Mouse (Mus musculus): ENCODE data around the gene St5. TPM values are rescaled to one million over a fixed set of nuclear protein-coding genes. Genes with fewer than 3 reads are reported as not detected.

The St5 gene
- polyA plus RNA-seq, 1 experiment from 2014 or later: 40.3 TPM

DNA sequence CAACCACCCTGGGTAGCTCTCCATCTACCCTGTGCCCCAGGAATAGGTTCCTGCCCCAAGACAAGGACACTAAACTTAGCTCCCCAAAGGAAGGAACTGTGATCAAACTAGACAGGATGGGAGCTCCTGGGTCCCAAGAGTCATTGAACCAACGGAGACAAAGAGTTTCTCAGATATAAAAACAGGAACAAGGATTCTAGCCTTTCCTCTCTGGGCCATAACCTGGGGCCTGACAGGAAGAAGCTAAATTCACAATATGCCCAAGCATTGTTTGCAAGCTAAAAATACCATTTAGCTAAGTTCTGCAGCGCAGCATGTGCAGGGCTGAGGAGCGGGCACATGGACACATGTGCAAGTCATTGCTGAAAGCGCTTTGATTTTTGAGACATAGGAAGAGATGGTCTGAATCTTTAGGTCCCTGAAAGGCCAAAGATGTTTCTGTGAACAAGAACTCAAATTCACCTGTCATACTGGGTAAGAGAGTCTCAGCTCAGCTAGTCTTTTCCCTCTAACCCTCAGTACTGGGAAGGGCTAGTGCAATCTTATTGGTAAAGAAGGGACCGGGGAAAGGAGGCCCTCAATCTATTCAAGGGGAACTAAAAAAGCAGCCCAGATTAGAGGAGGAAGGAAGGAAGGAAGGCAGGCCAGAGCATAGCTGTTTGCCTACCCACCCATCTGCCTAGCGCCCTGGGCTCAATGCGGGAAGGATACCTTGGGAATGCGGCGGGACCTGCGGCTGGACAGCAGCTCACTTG is 161.6 kb downstream of the St5 start:
- Histone ChIP-seq H3K36me3 (peaks cover 32% of the 10 kb centered on the region; the same call in 1 of the 2 replicates), H3K4me3 (no peak overlapping the region), H3K9me3 (replicated peaks) (no peaks in the 10 kb centered on the region), H3K4me2 (replicated peaks) (no peak overlapping the region), H3K4me1 (0 out of 2 replicates have a peak, but pooled peaks cover 1% of the 10 kb centered on the region), H3K27ac (no peak overlapping the region), H3K27me3 (no peaks in the 10 kb centered on the region), H3K9ac (no peak overlapping the region)
- ATAC-seq (ENCODE audit: low FRiP score): no peak
- 95% methylated on average over 10 of the region's 10 CpGs for WGBS

DNA sequence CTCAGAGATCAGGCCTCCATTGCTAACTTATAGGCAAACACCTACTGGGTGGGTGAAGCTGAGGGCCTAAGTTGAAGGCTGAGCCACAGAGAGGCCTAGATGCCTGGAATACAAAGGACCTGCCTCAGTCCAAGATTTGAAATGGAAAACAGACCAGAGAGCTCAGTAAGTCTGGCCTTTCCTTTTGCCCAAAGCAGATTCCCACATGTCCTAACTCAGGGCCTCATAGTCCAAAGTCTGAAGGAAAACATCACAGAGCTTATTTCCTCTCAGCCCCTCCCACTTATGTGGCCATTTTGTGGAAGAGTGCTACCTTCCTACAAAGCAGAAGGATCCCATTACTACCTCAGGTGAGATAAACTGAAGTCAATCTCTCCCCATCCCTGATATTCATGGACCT is 162.5 kb downstream of the St5 start:
- ATAC-seq (ENCODE audit: low FRiP score): no peak
- H3K27me3 ChIP-seq: no peaks in the 10 kb centered on the region
- 0 out of 2 replicates have a peak, but pooled peaks cover 3% of the 10 kb centered on the region for H3K4me1 ChIP-seq
- H3K36me3 ChIP-seq: peaks cover 29% of the 10 kb centered on the region; the same call in 1 of the 2 replicates
- no peaks in the 10 kb centered on the region for H3K9me3 ChIP-seq (replicated peaks)
- no peak overlapping the region for H3K27ac ChIP-seq
- no peak overlapping the region for H3K4me2 ChIP-seq (replicated peaks)
- no peak overlapping the region for H3K4me3 ChIP-seq
- no peak overlapping the region for H3K9ac ChIP-seq

DNA sequence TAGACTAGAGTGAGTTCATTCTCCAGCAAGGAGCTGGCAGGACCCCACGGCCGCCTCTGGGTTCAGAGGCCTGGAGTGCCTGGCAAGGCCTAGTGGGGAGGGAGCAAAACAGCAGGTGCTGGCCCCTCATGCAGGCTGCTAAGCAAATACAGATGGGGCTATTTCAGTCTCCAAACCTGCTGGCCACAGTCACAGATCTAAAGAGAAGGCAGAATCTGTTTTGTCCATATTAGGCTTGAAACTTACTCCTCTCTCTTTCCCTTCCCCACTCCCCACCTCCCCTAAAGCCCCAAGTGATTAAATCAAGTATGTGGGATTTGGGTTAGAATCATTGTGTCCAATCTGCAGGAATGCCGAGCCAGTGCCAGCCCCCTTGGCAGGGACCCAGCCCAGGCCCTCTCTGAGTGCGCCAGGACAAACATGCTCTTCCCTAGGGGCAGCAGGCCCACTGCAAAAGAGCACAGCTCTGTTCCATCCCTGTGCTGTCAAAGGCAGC is 166.9 kb downstream of the St5 start:
- H3K4me2 ChIP-seq (replicated peaks): no peak overlapping the region
- H3K27ac ChIP-seq: peak overlapping the region; percentile 52; the same call in 1 of the 2 replicates
- H3K36me3 ChIP-seq: peaks cover 32% of the 10 kb centered on the region
- H3K9ac ChIP-seq: no peak overlapping the region
- H3K27me3 ChIP-seq: no peaks in the 10 kb centered on the region
- H3K4me1 ChIP-seq: 0 out of 2 replicates have a peak, but pooled peaks cover 3% of the 10 kb centered on the region
- WGBS: 41% methylated on average over 4 of the region's 4 CpGs
- no peaks in the 10 kb centered on the region for H3K9me3 ChIP-seq (replicated peaks)
- H3K4me3 ChIP-seq: no peak overlapping the region
- peak; percentile 32; the same call in 1 of the 2 replicates for ATAC-seq (ENCODE audit: low FRiP score)

DNA sequence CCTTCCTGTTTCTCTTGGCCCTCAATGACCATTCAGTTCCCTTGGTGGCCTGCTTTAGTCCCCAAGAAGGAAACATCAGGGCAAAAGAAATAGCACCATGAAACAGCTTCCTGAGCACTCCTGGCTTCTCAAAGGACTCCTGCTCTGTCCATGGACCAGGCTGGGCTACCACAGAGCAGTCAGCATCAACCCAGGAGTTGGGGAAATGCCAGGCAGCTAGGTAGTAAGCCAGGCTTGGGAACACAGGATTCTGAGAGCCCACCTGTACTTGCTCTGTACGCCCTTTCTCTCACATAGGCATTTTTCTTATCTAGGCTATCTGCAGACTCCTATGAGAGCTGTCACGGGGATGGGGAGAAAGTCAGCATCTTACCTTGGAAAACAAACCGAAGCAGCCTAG is 168.5 kb downstream of the St5 start:
- Histone ChIP-seq H3K4me1 (0 out of 2 replicates have a peak, but pooled peaks cover 3% of the 10 kb centered on the region), H3K9me3 (replicated peaks) (no peaks in the 10 kb centered on the region), H3K9ac (no peak overlapping the region), H3K4me2 (replicated peaks) (no peak overlapping the region), H3K27me3 (no peaks in the 10 kb centered on the region), H3K36me3 (peaks cover 44% of the 10 kb centered on the region), H3K4me3 (no peak overlapping the region), H3K27ac (no peak overlapping the region)
- 92% methylated on average over 3 of the region's 3 CpGs for WGBS
- no peak for ATAC-seq (ENCODE audit: low FRiP score)

DNA sequence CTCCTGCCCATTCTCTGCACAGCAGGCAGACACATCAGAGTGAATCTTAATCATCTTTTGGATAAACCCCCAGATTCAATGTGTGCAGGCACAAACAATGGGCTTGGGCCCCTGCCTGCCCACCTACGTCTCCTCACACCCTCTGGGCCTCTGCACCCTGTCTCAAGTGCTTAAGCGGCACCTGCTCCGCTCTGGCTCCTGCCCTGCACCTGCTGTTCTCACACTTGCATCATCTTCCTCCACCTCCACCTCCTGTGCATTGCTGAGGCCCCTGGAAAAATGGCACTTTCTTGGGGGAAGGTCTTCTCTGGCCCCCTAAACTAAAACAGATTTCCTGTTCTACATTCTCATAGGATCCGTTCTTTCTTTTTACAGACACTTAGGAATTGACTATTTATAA is 169.5 kb downstream of the St5 start:
- Histone ChIP-seq H3K4me3 (no peak overlapping the region), H3K9me3 (replicated peaks) (no peaks in the 10 kb centered on the region), H3K27ac (no peak overlapping the region), H3K4me2 (replicated peaks) (no peak overlapping the region), H3K36me3 (peaks cover 39% of the 10 kb centered on the region), H3K9ac (no peak overlapping the region), H3K4me1 (0 out of 2 replicates have a peak, but pooled peaks cover 3% of the 10 kb centered on the region), H3K27me3 (no peaks in the 10 kb centered on the region)
- ATAC-seq (ENCODE audit: low FRiP score): no peak
- 91% methylated on average over 4 of the region's 4 CpGs for WGBS

DNA sequence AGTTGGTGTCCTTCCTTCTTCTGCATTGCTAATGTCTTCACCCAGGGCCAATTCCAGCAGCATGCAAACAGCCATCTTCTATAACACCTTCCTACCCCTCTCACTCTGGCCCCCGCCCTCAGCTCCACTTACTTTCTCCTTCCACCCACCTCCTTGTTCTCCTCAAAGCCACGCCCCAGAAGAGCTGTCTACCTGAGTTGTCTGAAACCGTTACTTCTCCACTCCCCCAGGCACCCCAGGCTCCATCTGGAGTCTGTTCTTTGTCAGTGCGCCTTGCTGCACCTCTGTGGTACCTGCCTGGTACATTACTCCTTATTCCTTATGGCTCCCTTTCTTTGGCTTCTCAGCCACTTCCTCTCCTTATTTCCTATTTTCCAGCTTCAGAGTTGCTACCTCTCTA is 170.3 kb downstream of the St5 start:
- Histone ChIP-seq H3K4me1 (0 out of 2 replicates have a peak, but pooled peaks cover 3% of the 10 kb centered on the region), H3K27me3 (no peaks in the 10 kb centered on the region), H3K9ac (no peak overlapping the region), H3K4me3 (no peak overlapping the region), H3K9me3 (replicated peaks) (no peaks in the 10 kb centered on the region), H3K27ac (no peak overlapping the region), H3K4me2 (replicated peaks) (no peak overlapping the region), H3K36me3 (peaks cover 37% of the 10 kb centered on the region)
- 81% methylated on average over 4 of the region's 4 CpGs for WGBS
- ATAC-seq (ENCODE audit: low FRiP score): no peak

DNA sequence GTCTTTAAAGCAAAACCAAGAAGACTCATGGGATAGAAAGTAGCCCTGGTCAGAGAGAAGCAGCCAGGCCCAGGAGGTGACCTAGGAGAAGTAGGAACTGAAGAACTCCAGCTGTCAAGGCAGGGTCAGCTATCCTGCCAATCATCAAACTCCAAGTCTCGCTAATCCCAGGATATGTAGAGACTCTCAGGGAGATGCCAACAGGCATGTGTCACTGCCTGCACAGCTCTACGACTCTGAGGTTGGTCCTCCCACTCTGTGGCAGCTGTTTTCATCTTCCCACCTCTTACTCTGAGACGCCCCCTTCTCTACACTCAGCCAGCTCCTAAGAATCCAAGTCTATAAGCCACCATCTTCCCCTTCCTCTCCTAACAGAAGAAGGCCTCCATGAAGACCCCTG is 170.7 kb downstream of the St5 start:
- H3K27me3 ChIP-seq: no peaks in the 10 kb centered on the region
- 0 out of 2 replicates have a peak, but pooled peaks cover 3% of the 10 kb centered on the region for H3K4me1 ChIP-seq
- no peak overlapping the region for H3K9ac ChIP-seq
- H3K27ac ChIP-seq: no peak overlapping the region
- H3K36me3 ChIP-seq: peaks cover 34% of the 10 kb centered on the region
- H3K4me2 ChIP-seq (replicated peaks): no peak overlapping the region
- H3K9me3 ChIP-seq (replicated peaks): no peaks in the 10 kb centered on the region
- 83% methylated on average over 3 of the region's 3 CpGs for WGBS
- ATAC-seq (ENCODE audit: low FRiP score): no peak
- no peak overlapping the region for H3K4me3 ChIP-seq

DNA sequence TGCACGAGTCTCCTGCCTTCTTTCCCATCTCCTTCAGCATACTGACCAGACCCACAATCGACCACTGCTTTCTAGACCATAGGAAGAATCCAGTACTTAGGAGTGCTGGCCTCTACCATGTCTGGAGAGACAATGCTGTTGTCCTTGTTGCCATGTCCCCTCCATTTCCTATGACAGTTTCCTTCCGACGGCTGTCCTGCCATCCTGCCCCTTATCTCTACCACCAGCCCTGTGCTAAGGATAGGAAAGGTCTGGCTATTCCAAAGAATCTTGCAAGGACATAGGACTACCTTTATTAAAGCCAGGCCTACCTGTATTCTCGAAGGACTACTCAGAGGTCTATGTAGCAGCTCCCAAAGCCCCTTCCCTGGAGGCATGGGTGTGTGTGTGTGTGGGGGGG is 171.9 kb downstream of the St5 start:
- ATAC-seq (ENCODE audit: low FRiP score): no peak
- H3K27me3 ChIP-seq: no peaks in the 10 kb centered on the region
- 84% methylated on average over 5 of the region's 5 CpGs for WGBS
- H3K9ac ChIP-seq: no peak overlapping the region
- no peak overlapping the region for H3K27ac ChIP-seq
- no peak overlapping the region for H3K4me3 ChIP-seq
- no peaks in the 10 kb centered on the region for H3K4me1 ChIP-seq
- H3K36me3 ChIP-seq: peaks cover 41% of the 10 kb centered on the region
- no peak overlapping the region for H3K4me2 ChIP-seq (replicated peaks)
- no peaks in the 10 kb centered on the region for H3K9me3 ChIP-seq (replicated peaks)

DNA sequence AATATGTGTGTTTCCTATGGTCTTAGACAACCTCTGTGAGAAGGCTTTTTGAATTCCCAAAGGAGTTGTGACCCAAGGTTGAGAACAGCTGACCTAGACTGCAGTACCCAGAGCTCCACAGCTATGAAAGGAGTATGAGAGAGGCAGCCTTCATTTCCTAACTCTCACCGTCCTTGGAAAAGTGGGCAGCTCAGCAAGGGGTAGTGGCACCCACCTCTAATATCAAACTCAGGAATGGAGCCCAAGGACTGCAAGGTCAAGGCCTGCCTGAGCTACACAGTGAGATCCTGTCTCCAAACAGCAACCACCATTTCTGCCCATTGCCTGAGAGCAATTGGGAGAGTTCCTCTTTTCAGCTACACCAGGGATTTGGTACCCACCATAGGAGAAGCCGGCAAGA is 173.7 kb downstream of the St5 start:
- ATAC-seq (ENCODE audit: low FRiP score): no peak
- H3K4me2 ChIP-seq (replicated peaks): no peak overlapping the region
- H3K4me3 ChIP-seq: no peak overlapping the region
- no peaks in the 10 kb centered on the region for H3K27me3 ChIP-seq
- no peaks in the 10 kb centered on the region for H3K9me3 ChIP-seq (replicated peaks)
- 93% methylated on average over 2 of the region's 2 CpGs for WGBS
- H3K4me1 ChIP-seq: no peaks in the 10 kb centered on the region
- no peak overlapping the region for H3K27ac ChIP-seq
- no peak overlapping the region for H3K9ac ChIP-seq
- H3K36me3 ChIP-seq: peaks cover 50% of the 10 kb centered on the region

DNA sequence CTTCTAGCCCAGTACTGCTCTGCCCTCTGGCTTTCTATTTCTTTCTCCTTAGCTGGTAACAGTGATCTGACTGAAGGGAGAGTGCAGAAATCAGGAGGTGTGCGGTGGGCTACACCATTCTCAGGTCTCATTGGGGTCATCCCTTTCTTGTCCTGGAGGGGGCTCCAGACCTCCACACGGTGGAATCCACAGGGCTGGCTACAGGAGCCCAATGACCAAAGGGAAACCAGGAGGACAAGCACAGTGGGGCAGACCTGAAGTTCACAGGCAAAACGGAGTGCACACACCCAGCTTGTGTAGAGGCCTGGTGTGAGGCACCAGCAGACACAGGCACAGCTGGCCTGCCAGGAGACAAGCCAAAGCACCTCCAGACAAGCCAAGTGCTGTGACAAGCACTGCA is 175.0 kb downstream of the St5 start:
- Histone ChIP-seq H3K4me1 (no peaks in the 10 kb centered on the region), H3K9me3 (replicated peaks) (no peaks in the 10 kb centered on the region), H3K36me3 (peaks cover 59% of the 10 kb centered on the region), H3K4me3 (no peak overlapping the region), H3K4me2 (replicated peaks) (no peak overlapping the region), H3K27me3 (no peaks in the 10 kb centered on the region), H3K9ac (no peak overlapping the region), H3K27ac (no peak overlapping the region)
- 19% methylated on average over 3 of the region's 3 CpGs for WGBS
- peak; percentile 42; the same call in 1 of the 2 replicates for ATAC-seq (ENCODE audit: low FRiP score)

DNA sequence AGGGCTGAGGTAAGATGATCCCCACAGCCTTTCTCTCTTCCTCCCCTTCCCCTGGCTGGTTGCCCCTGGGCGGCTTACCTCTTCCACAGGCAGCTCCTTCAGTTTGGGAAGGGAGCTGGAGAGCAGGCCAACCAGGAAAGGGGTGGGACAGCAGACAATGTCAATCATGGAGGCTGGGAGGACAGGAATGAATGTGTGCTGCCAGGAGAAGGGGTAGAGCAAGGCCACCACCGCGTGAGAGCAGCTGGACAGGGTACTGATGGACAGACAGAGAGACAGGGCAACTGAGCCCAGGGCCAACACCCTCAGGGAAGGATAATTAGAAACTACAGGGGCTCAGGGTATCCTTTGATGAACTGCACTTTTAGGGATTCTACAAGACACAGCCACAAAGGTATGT is 175.9 kb downstream of the St5 start:
- no peak for ATAC-seq (ENCODE audit: low FRiP score)
- Histone ChIP-seq H3K9me3 (replicated peaks) (no peaks in the 10 kb centered on the region), H3K27ac (peak overlapping the region; percentile 23; the same call in 1 of the 2 replicates), H3K4me3 (no peak overlapping the region), H3K27me3 (no peaks in the 10 kb centered on the region), H3K4me1 (no peaks in the 10 kb centered on the region), H3K4me2 (replicated peaks) (no peak overlapping the region), H3K36me3 (peaks cover 66% of the 10 kb centered on the region), H3K9ac (no peak overlapping the region)
- WGBS: 64% methylated on average over 3 of the region's 3 CpGs

DNA sequence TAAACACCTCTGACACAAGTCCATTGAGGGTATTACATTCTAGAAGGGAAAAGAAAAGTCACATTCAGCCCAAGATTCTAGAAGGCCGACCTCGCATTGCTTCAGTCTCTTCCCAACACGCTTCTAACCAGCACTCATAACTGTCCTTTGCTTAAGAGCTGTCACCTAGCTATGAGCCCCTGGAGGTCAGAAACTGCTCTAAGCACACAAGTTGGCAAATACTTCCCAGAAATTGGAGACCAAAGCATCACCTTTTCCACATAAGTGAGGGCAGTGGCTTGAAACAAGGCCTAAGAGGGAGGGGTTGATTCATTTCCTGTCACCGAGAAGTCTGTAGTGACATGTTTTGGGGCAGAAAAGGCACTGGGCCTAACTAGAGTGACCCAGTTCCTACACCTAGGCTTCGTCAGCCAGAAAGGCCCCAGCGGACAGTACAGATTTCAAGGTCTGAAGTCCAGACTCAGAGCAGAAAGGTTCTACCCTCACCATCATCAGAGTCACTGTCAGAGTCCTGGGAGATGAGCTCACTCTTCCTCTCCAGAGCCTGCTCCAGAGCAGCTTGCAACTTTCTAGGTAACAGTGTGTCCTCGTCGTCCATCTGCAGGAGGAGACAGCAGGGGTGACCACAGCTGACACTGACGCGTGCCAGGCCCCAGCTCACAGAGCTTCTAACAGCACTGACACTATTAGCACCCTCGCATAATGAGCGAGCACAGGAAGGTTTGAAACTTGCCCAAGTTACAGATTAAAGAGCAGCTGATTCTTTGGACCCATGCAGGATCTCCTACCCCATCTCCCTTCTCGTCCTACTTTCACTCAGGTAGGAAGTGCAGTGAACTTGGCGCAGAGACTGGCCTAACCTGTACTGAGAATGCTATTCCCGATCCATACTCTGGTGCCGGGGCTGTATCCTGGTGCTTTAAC is 177.4 kb downstream of the St5 start:
- Histone ChIP-seq H3K9me3 (replicated peaks) (no peaks in the 10 kb centered on the region), H3K4me1 (peaks cover 3% of the 10 kb centered on the region; the same call in 1 of the 2 replicates), H3K27ac (0 out of 2 replicates have a peak overlapping the region, but pooled peaks have one; percentile 23), H3K9ac (no peak overlapping the region), H3K36me3 (peaks cover 68% of the 10 kb centered on the region), H3K4me2 (replicated peaks) (no peak overlapping the region), H3K27me3 (no peaks in the 10 kb centered on the region), H3K4me3 (no peak overlapping the region)
- ATAC-seq (ENCODE audit: low FRiP score): no peak
- 77% methylated on average over 16 of the region's 16 CpGs for WGBS

All from hindbrain, embryonic 12.5 days (tissue).